Mouse (Mus musculus): ENCODE data around the gene Ydjc.

DNA sequence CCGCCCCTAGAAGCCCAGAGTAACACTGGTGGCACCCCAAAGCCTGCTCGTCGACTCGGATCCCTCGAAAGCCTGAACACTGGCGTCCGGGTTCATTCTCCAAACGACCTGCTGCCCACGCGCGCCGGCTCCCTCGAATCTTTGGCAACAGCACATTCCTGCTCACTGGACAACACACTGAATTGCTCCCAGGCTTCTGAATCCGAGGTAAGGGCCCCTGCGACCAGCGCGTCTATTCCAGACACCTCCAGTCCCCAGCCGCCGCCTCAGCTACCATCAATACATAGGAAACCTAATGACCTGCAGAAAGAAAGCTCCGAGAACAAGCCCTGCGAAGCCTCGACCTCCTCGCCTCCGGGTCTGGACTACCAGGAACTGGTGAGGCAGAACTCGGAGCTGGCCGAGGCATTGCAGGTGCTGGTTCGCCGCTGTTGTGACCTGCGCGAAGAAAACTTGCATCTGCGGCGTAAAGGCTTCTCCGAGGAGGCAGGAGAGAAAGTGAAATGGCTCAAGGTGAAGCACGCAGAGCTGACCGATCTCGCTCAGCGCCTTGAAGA lies 65.1 kb downstream of the Ydjc start:
- TF ChIP-seq CTCF (IDR thresholded peaks at IDR 0.05; ENCODE audit: borderline replicate concordance, control insufficient read depth, extremely low read depth, insufficient read depth, low read length, poor library complexity) (no peak), POLR2A (IDR thresholded peaks at IDR 0.05; ENCODE audit: control insufficient read depth, extremely low read depth, insufficient read depth, low read length, poor library complexity) (no peak)
